ENCODE assay signal across 23 mouse cellular contexts in genomic region chr12:110506046-110506445, GRCm38 (mm10). TPM values are rescaled to one million over a fixed set of nuclear protein-coding genes. Genes with fewer than 3 reads are reported as not detected.
DNase-seq lines count a peak whose midpoint lies in the region; ATAC-seq and TF ChIP-seq lines count a peak whose summit lies in the region.
"Had no signal": no experiment of that assay in that cellular context is flagged by ENCODE, and none has a peak within 500 bp of the region (broad histone marks: within the 10 kb centered on the region; RNA-seq: fewer than 3 reads in every experiment).

No protein-coding gene starts in this region.

- H3K27me3 ChIP-seq in heart, embryonic 13.5 days (replicated peaks), result no peaks in the 10 kb centered on the region
- H3K27me3 ChIP-seq in ES-Bruce4 (ENCODE audit: control insufficient read depth, insufficient read depth, low read length, poor library complexity, severe bottlenecking) (no peaks in the 10 kb centered on the region), myocyte (ENCODE audit: control insufficient read depth, insufficient read depth, insufficient read length) (no peaks in the 10 kb centered on the region)
- H3K27me3 ChIP-seq in hindbrain, embryonic 11.5 days (ENCODE audit: control insufficient read depth, insufficient read depth, low read length), result no peaks in the 10 kb centered on the region
- H3K27me3 ChIP-seq: heart, embryonic 15.5 days; midbrain, embryonic 15.5 days had no signal

- no peak overlapping the region for H3K4me3 ChIP-seq in heart, embryonic 13.5 days
- H3K4me3 ChIP-seq in ES-Bruce4 (ENCODE audit: low read depth, low read length) (no peak overlapping the region), myocyte (no peak overlapping the region)
- H3K4me3 ChIP-seq in hindbrain, embryonic 11.5 days (ENCODE audit: low read depth, low read length), result no peak overlapping the region
- H3K4me3 ChIP-seq: heart, adult 2 months; heart, embryonic 15.5 days; left cerebral cortex, adult 2 months; midbrain, embryonic 15.5 days had no signal

- no peak for TF ChIP-seq EP300 in ES-Bruce4 (IDR thresholded peaks at IDR 0.05; ENCODE audit: insufficient read depth, low read depth, low read length)

- H3K9me3 ChIP-seq in heart, embryonic 13.5 days, result no peaks in the 10 kb centered on the region
- no peaks in the 10 kb centered on the region for H3K9me3 ChIP-seq in ES-Bruce4 (replicated peaks; ENCODE audit: control insufficient read depth, insufficient read depth, low read length, poor library complexity, severe bottlenecking)
- H3K9me3 ChIP-seq in hindbrain, embryonic 11.5 days (ENCODE audit: control insufficient read depth, low read length), result no peaks in the 10 kb centered on the region
- H3K9me3 ChIP-seq: heart, embryonic 15.5 days; midbrain, embryonic 15.5 days had no signal

- peaks cover 90% of the 10 kb centered on the region for H3K79me2 ChIP-seq in myocyte (ENCODE audit: control insufficient read depth, insufficient read depth)

- DNase-seq in heart, adult 18-20 months, result no peak
- DNase-seq in B cell, adult 2 months, result peak; percentile 41 to 43
- DNase-seq in frontal cortex, postnatal 36 days (ENCODE audit: low spot score in 2 of 2), result no peak
- no peak for DNase-seq in hindbrain, embryonic 11.5 days (ENCODE audit: low spot score)
- DNase-seq: adrenal gland, postnatal 10 days; cerebellum, adult 11 months; embryo, embryonic 11 days; gastrocnemius, postnatal 10 days; heart, postnatal 4 days; kidney, adult 18-20 months; left cerebral cortex, postnatal 4 days; liver had no signal

- H3K27ac ChIP-seq in heart, embryonic 13.5 days (replicated peaks), result no peak overlapping the region; the same call in 1 of the 2 replicates
- peak overlapping the region; percentile 92 for H3K27ac ChIP-seq in ES-Bruce4 (ENCODE audit: insufficient read depth, low read length)
- no peak overlapping the region for H3K27ac ChIP-seq in hindbrain, embryonic 11.5 days (ENCODE audit: low read depth, low read length)
- H3K27ac ChIP-seq: heart, adult 2 months; heart, embryonic 15.5 days; hindbrain, postnatal 0 days; kidney, postnatal 0 days; left cerebral cortex, adult 2 months; midbrain, embryonic 15.5 days had no signal

- TF ChIP-seq CTCF in ES-Bruce4 (IDR thresholded peaks at IDR 0.05; ENCODE audit: low read depth, low read length), result no peak

- no peak overlapping the region for H3K4me2 ChIP-seq in heart, embryonic 13.5 days
- no peak overlapping the region for H3K4me2 ChIP-seq in myocyte (ENCODE audit: low read depth)
- H3K4me2 ChIP-seq in hindbrain, embryonic 11.5 days (replicated peaks; ENCODE audit: low read depth, low read length), result no peak overlapping the region
- H3K4me2 ChIP-seq: heart, embryonic 15.5 days; midbrain, embryonic 15.5 days had no signal

- no peak overlapping the region for H3ac ChIP-seq in myocyte (ENCODE audit: control insufficient read depth, insufficient read length)

- 0 out of 2 replicates have a peak overlapping the region, but pooled peaks have one; percentile 33 for H3K9ac ChIP-seq in heart, embryonic 13.5 days
- H3K9ac ChIP-seq in ES-Bruce4 (ENCODE audit: low read depth, poor library complexity, severe bottlenecking), result 0 out of 2 replicates have a peak overlapping the region, but pooled peaks have one; percentile 1
- no peak overlapping the region for H3K9ac ChIP-seq in hindbrain, embryonic 11.5 days (ENCODE audit: low read depth, low read length)
- H3K9ac ChIP-seq: heart, embryonic 15.5 days; midbrain, embryonic 15.5 days had no signal

- no peak for ATAC-seq in heart, embryonic 13.5 days (ENCODE audit: extremely low read depth, insufficient number of reproducible peaks, low FRiP score, low TSS enrichment)
- ATAC-seq in megakaryocyte progenitor cell, adult 5-6 weeks (replicated peaks; ENCODE audit: poor library complexity), result no peak
- no peak for ATAC-seq in hindbrain, embryonic 11.5 days (ENCODE audit: low FRiP score)
- ATAC-seq: hindbrain, postnatal 0 days; lung, postnatal 0 days; midbrain, embryonic 15.5 days had no signal

- WGBS in heart, embryonic 13.5 days, result 52% methylated on average over 5 of the region's 5 CpGs
- 88% methylated on average over 5 of the region's 5 CpGs for WGBS in hindbrain, embryonic 11.5 days

- H3K4me1 ChIP-seq in heart, embryonic 13.5 days, result peaks cover 93% of the 10 kb centered on the region
- peaks cover 17% of the 10 kb centered on the region for H3K4me1 ChIP-seq in ES-Bruce4 (ENCODE audit: control insufficient read depth, insufficient read depth, low read length)
- H3K4me1 ChIP-seq in hindbrain, embryonic 11.5 days (replicated peaks; ENCODE audit: control insufficient read depth, insufficient read depth, low read length), result peaks cover 5% of the 10 kb centered on the region; the same call in 1 of the 2 replicates

- no peaks in the 10 kb centered on the region for H3K36me3 ChIP-seq in heart, embryonic 13.5 days
- H3K36me3 ChIP-seq in ES-Bruce4 (ENCODE audit: control insufficient read depth, insufficient read depth, low read length, poor library complexity, severe bottlenecking), result no peaks in the 10 kb centered on the region
- H3K36me3 ChIP-seq in myocyte (ENCODE audit: control insufficient read depth, insufficient read depth), result no peaks in the 10 kb centered on the region
- no peaks in the 10 kb centered on the region for H3K36me3 ChIP-seq in hindbrain, embryonic 11.5 days (ENCODE audit: control insufficient read depth, insufficient read depth, low read length)
- H3K36me3 ChIP-seq: heart, embryonic 15.5 days; midbrain, embryonic 15.5 days had no signal

- TF ChIP-seq POLR2A in ES-Bruce4 (IDR thresholded peaks at IDR 0.05; ENCODE audit: insufficient read depth, low read length) (no peak), myocyte (IDR thresholded peaks at IDR 0.05; ENCODE audit: insufficient read length, low read depth) (no peak)

TF ChIP-seq in myocyte, 11 proteins besides CTCF, POLR2A, EP300 and RAD21:
- TF ChIP-seq TCF3 (IDR thresholded peaks at IDR 0.05; ENCODE audit: insufficient read length, low read depth), result no peak
- TF ChIP-seq MYOD1 (IDR thresholded peaks at IDR 0.05; ENCODE audit: control insufficient read depth in 1 of 3, insufficient read length in 2 of 3, low read depth in 2 of 3), result peak in 2 of 3 experiments; percentile 39 to 44
- TF ChIP-seq MYOG (IDR thresholded peaks at IDR 0.05; ENCODE audit: control insufficient read depth in 1 of 3, insufficient read depth in 1 of 3, insufficient read length in 2 of 3, low read depth in 2 of 3), result peak in 1 of 3 experiments; percentile 71

RNA-seq across cellular contexts. Expression of gene Ppp2r5c, which starts 59.1 kb away (rescaled TPM):
- 113 and 127 TPM in 2 replicates for polyA plus RNA-seq in heart, embryonic 13.5 days (2015; fragmentation: Nextera tagmentation; extraction: Ambion mirVana)
- 10 to 100 TPM; 91.7 to 91.9 TPM for total RNA-seq in heart, adult 18-20 months (2021)
- polyA plus RNA-seq in ES-Bruce4 (2011; ENCODE audit: insufficient read depth, insufficient read length, low read depth, missing spikeins) (223 and 224 TPM in 2 replicates), myocyte (2012; fragmentation: generic; extraction: Trizol) (42.1 TPM)
- 108 and 119 TPM in 2 replicates for total RNA-seq in megakaryocyte progenitor cell, adult 5-6 weeks (2015)
- 189 and 205 TPM in 2 replicates for total RNA-seq in megakaryocyte progenitor cell, adult 5-6 weeks (2017)
- polyA plus RNA-seq in hindbrain, embryonic 11.5 days (2014; fragmentation: Nextera tagmentation; extraction: Ambion mirVana), result 162 and 172 TPM in 2 replicates

Comparison
In these comparisons a context has a peak if more than half of its experiments do, and no peak if none do; other contexts are left out.
1. DNase-seq: peak in B cell, adult 2 months (2 of 2); none in heart, adult 18-20 months (0 of 2), frontal cortex, postnatal 36 days (0 of 2) and hindbrain, embryonic 11.5 days (single experiment).